Mouse (Mus musculus) splenic B cell, adult 2 months (primary cell): ENCODE measurements around the gene Defb7.

Experiments
- DNase-seq: peaks from one replicate; pipeline ENCODE4 v3.0.0-alpha.2; 2011; ENCODE audit warnings: low read depth, low spot score
- H3K27me3 ChIP-seq: 2 replicates; pipeline ENCODE4 v1.6.1; 2012; ENCODE audit warnings: mild to moderate bottlenecking, low read length, moderate library complexity, mixed read lengths; ENCODE audit not compliant: control insufficient read depth, poor library complexity, insufficient read depth, severe bottlenecking
- H3K36me3 ChIP-seq: 2 replicates; pipeline ENCODE4 v1.6.1; 2012; ENCODE audit warnings: mild to moderate bottlenecking, low read length, moderate library complexity, mixed read lengths; ENCODE audit not compliant: control insufficient read depth, poor library complexity, insufficient read depth, severe bottlenecking

Defb7 gene

DNA sequence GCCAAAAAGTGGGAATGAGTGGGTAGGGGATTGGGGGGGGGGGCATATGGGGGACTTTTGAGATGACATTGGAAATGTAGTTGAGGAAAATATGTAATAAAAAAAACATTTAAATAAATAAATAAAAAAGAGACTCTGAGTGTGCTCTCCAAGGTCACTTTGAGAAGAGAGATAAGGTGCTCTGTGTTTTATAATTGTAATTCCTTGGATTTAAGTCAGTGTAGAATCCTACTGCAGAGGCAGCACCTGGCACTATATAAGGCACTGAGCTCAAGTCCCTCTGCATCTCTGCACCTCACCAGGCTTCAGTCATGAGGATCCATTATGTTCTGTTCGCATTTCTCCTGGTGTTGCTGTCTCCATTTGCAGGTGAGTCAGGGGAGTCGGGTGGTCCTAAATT, at the start of gene Defb7:
TSS of gene Defb7 (plus strand) at position 301 of the 400 bp plus-strand sequence.
- no peaks in the 10 kb centered on the region for H3K27me3 ChIP-seq
- DNase-seq = no peak
- H3K36me3 ChIP-seq = no peaks in the 10 kb centered on the region

DNA sequence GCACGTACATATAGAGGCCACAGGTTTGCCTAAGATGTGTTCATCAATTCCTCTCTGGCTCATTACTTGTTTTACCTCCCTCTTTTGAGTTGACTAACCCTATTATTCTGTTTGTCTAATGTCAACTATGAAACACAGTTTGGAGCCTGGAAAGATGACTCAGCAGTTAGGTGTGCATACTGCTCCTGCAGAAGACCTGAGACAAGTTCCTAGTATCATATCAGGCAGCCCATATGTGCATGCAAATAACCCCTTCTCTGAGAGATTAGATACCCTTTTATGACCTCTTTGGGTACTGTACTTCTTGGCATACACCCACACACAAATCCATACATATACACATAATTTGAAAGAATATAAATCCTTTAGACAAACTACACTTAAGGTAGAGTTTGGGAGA, 48.5 kb upstream of the Defb7 start:
- Histone ChIP-seq H3K27me3 (no peaks in the 10 kb centered on the region), H3K36me3 (no peaks in the 10 kb centered on the region)
- no peak for DNase-seq

GRCm38 (mm10) chr8:19461355-19461754, 33.5 kb upstream of the Defb7 start:
- H3K36me3 ChIP-seq = no peaks in the 10 kb centered on the region
- no peak for DNase-seq
- no peaks in the 10 kb centered on the region for H3K27me3 ChIP-seq

DNA sequence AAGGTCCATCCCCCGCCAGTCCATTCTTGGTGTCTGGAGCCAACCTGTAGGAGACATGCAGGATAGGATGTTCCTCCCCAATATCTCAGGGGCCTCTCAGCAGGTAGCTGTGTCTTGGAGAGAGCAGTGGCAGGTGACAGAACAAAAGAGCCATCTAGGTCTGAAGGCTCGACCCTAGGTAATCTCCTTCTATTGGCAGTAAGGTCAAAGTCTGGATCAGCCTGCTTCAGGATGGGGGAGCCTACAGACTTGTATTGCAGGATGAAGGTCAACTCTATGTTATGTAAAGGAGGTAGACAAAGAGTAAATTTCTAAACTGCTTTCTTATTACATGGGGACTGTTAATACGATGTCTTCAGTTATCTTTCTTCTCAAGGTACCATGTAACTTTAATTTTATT, 25.9 kb upstream of the Defb7 start:
- H3K36me3 ChIP-seq = no peaks in the 10 kb centered on the region
- no peak for DNase-seq
- H3K27me3 ChIP-seq = no peaks in the 10 kb centered on the region

GRCm38 (mm10) chr8:19500524-19500923, 5.6 kb downstream of the Defb7 start:
- Histone ChIP-seq H3K27me3 (no peaks in the 10 kb centered on the region), H3K36me3 (no peaks in the 10 kb centered on the region)
- no peak for DNase-seq

- H3K27me3 ChIP-seq = no peaks in the 10 kb centered on the region
- no peak for DNase-seq
Measured at GRCm38 (mm10) chr8:19535195-19535829, 40.4 kb downstream of the Defb7 start.

DNA sequence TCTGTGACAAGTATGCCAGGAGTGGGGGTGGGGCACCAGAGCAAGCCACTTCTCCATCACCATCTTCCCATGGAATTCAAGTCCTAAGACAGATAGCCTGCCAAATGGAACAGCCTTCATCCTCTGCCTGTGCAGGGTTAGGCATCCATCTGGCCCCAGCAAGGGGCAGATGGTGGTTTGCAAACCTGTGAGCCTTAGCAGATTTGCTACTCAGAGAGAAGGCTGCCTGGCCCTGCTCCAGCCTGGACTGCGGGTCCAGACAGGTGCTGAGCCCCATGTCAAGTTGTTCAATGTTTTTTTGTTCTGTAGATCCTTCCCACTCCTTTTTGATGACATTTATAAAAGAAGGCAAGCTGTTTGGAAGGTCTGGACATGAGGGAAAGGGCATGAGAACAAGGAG, 45.5 kb downstream of the Defb7 start:
- H3K27me3 ChIP-seq = no peaks in the 10 kb centered on the region
- DNase-seq = no peak
- no peaks in the 10 kb centered on the region for H3K36me3 ChIP-seq

More at GRCm38 (mm10) chr8:19535195-19535829, 40.4 kb downstream of the Defb7 start:
- H3K36me3 ChIP-seq = no peaks in the 10 kb centered on the region
